Mouse (Mus musculus): ENCODE data around the gene Itga2.
A peak's percentile ranks its signal among the peaks of the same experiment; 100 is the strongest.

- TF ChIP-seq CTCF (IDR thresholded peaks at IDR 0.05) (peak; percentile 64), EP300 (IDR thresholded peaks at IDR 0.05) (no peak)
Measured at GRCm38 (mm10) chr13:114980831-114981419, 49.0 kb upstream of the Itga2 start.

All from lung, postnatal 0 days (tissue).